Mouse (Mus musculus): ENCODE measurements around the gene Padi6.

DNA sequence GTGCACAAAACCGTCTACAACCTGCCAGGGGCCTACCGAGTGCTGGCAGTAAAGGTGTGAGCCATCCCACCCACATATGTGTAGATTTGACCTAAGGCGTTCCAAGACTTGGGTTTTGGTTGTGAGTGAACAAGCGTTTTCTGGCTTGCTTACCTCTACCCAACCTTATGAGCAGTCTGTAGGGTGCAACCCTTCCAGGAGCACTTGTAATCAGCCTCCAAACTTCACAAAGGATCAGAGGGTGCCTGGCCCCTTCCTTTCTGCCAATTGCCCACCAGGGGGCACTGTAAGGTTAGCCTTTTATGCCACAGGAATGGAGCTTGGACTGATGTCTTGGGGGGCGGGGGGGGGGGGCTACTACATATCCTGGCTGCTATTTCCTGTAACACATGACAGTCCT, 18.6 kb downstream of the Padi6 start:
- no peak for TF ChIP-seq GATA1 (IDR thresholded peaks at IDR 0.05; ENCODE audit: borderline replicate concordance, low read length)
- TF ChIP-seq FLI1 (IDR thresholded peaks at IDR 0.05; ENCODE audit: low read length), result no peak
